Mouse (Mus musculus) gastrocnemius, postnatal 25 days (tissue): ENCODE measurements around the gene Aass. TPM values are rescaled to one million over a fixed set of nuclear protein-coding genes. Genes with fewer than 3 reads are reported as not detected.

Experiments used
- DNase-seq: peaks from one replicate; pipeline ENCODE4 v3.0.0; 2022
- total RNA-seq, 2 experiments: library from RNA; stranded (reverse); gene quantifications; 1 replicate in 1 of 2; 2 replicates in 1 of 2; pipeline ENCODE4 v1.2.3; 2021

Aass gene
- total RNA-seq, 2 experiments from 2014 or later: 0.19 to 0.23 TPM

GRCm38 (mm10) chr6:23055734-23056133 is 77.1 kb downstream of the Aass start:
- no peak for DNase-seq

DNA sequence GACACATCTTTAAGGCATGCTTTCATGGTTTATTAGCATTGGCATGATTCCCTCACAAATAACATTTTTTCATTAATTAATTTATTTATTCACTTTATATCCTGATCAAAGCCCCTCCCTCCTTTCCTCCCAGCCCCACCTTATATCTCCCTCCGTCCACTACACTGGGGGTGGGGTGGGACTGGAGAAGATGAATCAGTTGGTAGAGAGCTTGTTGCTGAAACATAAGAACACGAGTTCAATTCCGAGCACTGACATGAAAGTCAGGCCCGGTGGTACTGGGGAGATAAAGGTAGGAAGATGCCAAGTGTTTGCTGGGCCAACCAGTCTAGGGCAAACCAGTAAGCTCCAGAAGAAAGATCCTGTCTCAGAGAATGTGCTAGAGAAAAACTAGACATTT is 84.0 kb downstream of the Aass start:
- DNase-seq: no peak

- DNase-seq: no peak
Observed at GRCm38 (mm10) chr6:23028251-23028650, 104.5 kb downstream of the Aass start.

Other genes starting within 250 kb of the Aass start
- not detected for gene Fezf1, start 115.4 kb upstream of the Aass start, total RNA-seq